In the genomic region with DNA sequence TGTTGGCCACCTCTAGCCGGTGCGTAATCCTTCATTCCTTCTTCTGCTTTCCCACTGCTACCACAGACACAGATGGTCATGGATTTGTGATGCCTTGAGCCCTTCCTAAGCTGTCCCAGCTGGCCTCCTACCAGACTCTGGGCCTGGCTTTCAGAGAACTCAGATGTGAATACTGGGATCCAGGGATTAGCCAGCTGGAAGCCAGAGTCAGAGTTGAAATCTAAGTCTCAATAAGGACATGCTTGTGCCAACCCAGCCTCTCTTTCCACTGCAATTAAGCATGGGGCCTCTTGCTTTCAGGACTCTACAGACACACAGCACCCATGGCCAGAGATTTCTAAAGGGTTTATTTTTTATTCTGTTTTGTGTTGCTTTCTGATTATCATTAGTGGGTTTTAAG, we compare ENCODE assay signal across 23 mouse cellular contexts.
DNase-seq lines count a peak whose midpoint lies in the region; ATAC-seq and TF ChIP-seq lines count a peak whose summit lies in the region.
"Had no signal": no experiment of that assay in that cellular context is flagged by ENCODE, and none has a peak within 500 bp of the region (broad histone marks: within the 10 kb centered on the region; RNA-seq: fewer than 3 reads in every experiment).

No protein-coding gene starts in this region.

- H3K27ac ChIP-seq in gastrocnemius, adult 2 months, result no peak overlapping the region
- H3K27ac ChIP-seq in midbrain, embryonic 10.5 days (replicated peaks), result no peak overlapping the region
- no peak overlapping the region for H3K27ac ChIP-seq in midbrain, embryonic 15.5 days
- peak overlapping the region; percentile 79 for H3K27ac ChIP-seq in olfactory bulb, adult 2 months (ENCODE audit: insufficient read depth, low read depth, low read length)
- H3K27ac ChIP-seq: embryonic facial prominence, embryonic 15.5 days; heart, embryonic 15.5 days; hindbrain, embryonic 14.5 days; layer of hippocampus, adult 2 months; limb, embryonic 13.5 days; liver, embryonic 13.5 days; stomach, embryonic 15.5 days had no signal

- TF ChIP-seq POLR2A in olfactory bulb, adult 2 months (IDR thresholded peaks at IDR 0.05; ENCODE audit: insufficient read depth, low read depth, low read length), result no peak

- no peak for TF ChIP-seq CTCF in gastrocnemius, adult 2 months (IDR thresholded peaks at IDR 0.05)
- TF ChIP-seq CTCF in olfactory bulb, adult 2 months (IDR thresholded peaks at IDR 0.05; ENCODE audit: insufficient read depth, low read depth, low read length), result no peak

- H3K9ac ChIP-seq in midbrain, embryonic 15.5 days, result no peak overlapping the region
- H3K9ac ChIP-seq: embryonic facial prominence, embryonic 15.5 days; heart, embryonic 15.5 days; hindbrain, embryonic 14.5 days; limb, embryonic 13.5 days; liver, embryonic 13.5 days; stomach, embryonic 15.5 days had no signal

- DNase-seq in cerebellum, postnatal 10 days, result peak; percentile 80 to 86
- DNase-seq in cerebellum, adult 9-11 months, result no peak
- DNase-seq in gastrocnemius, adult 2 months, result peak; percentile 18
- no peak for DNase-seq in gastrocnemius, postnatal 10 days
- DNase-seq in midbrain, embryonic 10.5 days (ENCODE audit: low spot score), result peak; percentile 15
- no peak for DNase-seq in kidney, postnatal 25 days
- DNase-seq: adrenal gland, postnatal 10 days; cerebellum, postnatal 25 days; heart, postnatal 36 days; kidney, adult 2 months; kidney, postnatal 10 days; liver, embryonic 13.5 days; lung, adult 2 months; lung, postnatal 14 days; thymus, postnatal 36 days had no signal

- WGBS in midbrain, embryonic 10.5 days, result 49% methylated on average over 2 of the region's 2 CpGs
- WGBS in midbrain, embryonic 15.5 days, result 49% methylated on average over 2 of the region's 2 CpGs
- 45% methylated on average over 2 of the region's 2 CpGs for WGBS in olfactory bulb, adult 2 months

- no peak for ATAC-seq in midbrain, embryonic 15.5 days (replicated peaks)

- H3K4me2 ChIP-seq in midbrain, embryonic 15.5 days, result no peak overlapping the region
- H3K4me2 ChIP-seq: embryonic facial prominence, embryonic 15.5 days; heart, embryonic 15.5 days; hindbrain, embryonic 14.5 days; limb, embryonic 13.5 days; liver, embryonic 13.5 days; stomach, embryonic 15.5 days had no signal

- no peaks in the 10 kb centered on the region for H3K36me3 ChIP-seq in midbrain, embryonic 10.5 days
- no peaks in the 10 kb centered on the region for H3K36me3 ChIP-seq in midbrain, embryonic 15.5 days (replicated peaks)
- H3K36me3 ChIP-seq: embryonic facial prominence, embryonic 15.5 days; heart, embryonic 15.5 days; limb, embryonic 13.5 days; liver, embryonic 13.5 days; stomach, embryonic 15.5 days had no signal

- intact Hi-C loops in gastrocnemius, adult 2 months (cut with DNase I), result no loop called here

- peaks cover 11% of the 10 kb centered on the region; the same call in 1 of the 2 replicates for H3K4me1 ChIP-seq in midbrain, embryonic 10.5 days
- H3K4me1 ChIP-seq in midbrain, embryonic 15.5 days, result no peaks in the 10 kb centered on the region
- no peaks in the 10 kb centered on the region; the same call in 1 of the 2 replicates for H3K4me1 ChIP-seq in olfactory bulb, adult 2 months (ENCODE audit: control insufficient read depth, insufficient read depth, low read length)
- H3K4me1 ChIP-seq: embryonic facial prominence, embryonic 15.5 days; heart, embryonic 15.5 days; limb, embryonic 13.5 days; liver, embryonic 13.5 days; stomach, embryonic 15.5 days had no signal

- no peak overlapping the region for H3K4me3 ChIP-seq in gastrocnemius, adult 2 months
- no peak overlapping the region for H3K4me3 ChIP-seq in midbrain, embryonic 10.5 days
- no peak overlapping the region for H3K4me3 ChIP-seq in midbrain, embryonic 15.5 days
- H3K4me3 ChIP-seq in olfactory bulb, adult 2 months (ENCODE audit: insufficient read depth, low read depth, low read length), result no peak overlapping the region
- H3K4me3 ChIP-seq: embryonic facial prominence, embryonic 15.5 days; heart, embryonic 15.5 days; layer of hippocampus, adult 2 months; limb, embryonic 13.5 days; liver, embryonic 13.5 days; stomach, embryonic 15.5 days had no signal

- no peaks in the 10 kb centered on the region for H3K9me3 ChIP-seq in midbrain, embryonic 10.5 days (replicated peaks)
- no peaks in the 10 kb centered on the region for H3K9me3 ChIP-seq in midbrain, embryonic 15.5 days
- H3K9me3 ChIP-seq: embryonic facial prominence, embryonic 15.5 days; heart, embryonic 15.5 days; limb, embryonic 13.5 days; liver, embryonic 13.5 days; stomach, embryonic 15.5 days had no signal

- H3K27me3 ChIP-seq in midbrain, embryonic 10.5 days (ENCODE audit: low read depth, poor library complexity, severe bottlenecking), result no peaks in the 10 kb centered on the region
- H3K27me3 ChIP-seq in midbrain, embryonic 15.5 days (replicated peaks), result no peaks in the 10 kb centered on the region
- H3K27me3 ChIP-seq: embryonic facial prominence, embryonic 15.5 days; heart, embryonic 15.5 days; limb, embryonic 13.5 days; liver, embryonic 13.5 days; stomach, embryonic 15.5 days had no signal

Comparison
In these comparisons a context has a peak if more than half of its experiments do, and no peak if none do; other contexts are left out.
1. DNase-seq: peak in cerebellum, postnatal 10 days (2 of 2), gastrocnemius, adult 2 months (single experiment) and midbrain, embryonic 10.5 days (single experiment); none in cerebellum, adult 9-11 months (single experiment), gastrocnemius, postnatal 10 days (single experiment) and kidney, postnatal 25 days (0 of 2).